In the genomic region with DNA sequence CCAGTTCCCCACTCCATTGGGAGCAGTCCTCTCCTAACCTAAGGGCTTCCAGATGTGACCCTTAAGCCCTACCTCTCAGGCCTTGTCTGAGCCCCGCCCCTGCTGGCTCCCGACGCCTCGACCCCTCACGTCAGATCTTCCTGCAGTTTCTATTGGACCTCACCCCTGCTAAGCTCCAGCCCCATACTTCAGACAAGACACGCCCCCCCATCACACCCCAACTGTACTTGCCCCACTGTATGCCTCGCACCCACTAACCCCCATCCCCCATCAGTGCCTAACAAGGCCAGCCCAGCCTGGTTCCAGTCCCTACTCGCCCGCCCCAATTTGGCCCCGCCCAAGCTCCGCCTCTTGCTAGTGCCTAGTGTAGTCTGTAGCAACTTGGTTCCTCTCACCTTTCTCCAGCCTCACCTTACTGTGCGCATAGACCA, we compare ENCODE assay signal across 8 mouse cellular contexts. TPM values are rescaled to one million over a fixed set of nuclear protein-coding genes. Genes with fewer than 3 reads are reported as not detected.
A peak's percentile ranks its signal among the peaks of the same experiment; 100 is the strongest.
DNase-seq lines count a peak whose midpoint lies in the region; ATAC-seq lines count a peak whose summit lies in the region.

No protein-coding gene starts in this region.

- peaks cover 81% of the 10 kb centered on the region for H3K27me3 ChIP-seq in heart, embryonic 10.5 days (ENCODE audit: insufficient read depth, poor library complexity, severe bottlenecking)
- H3K27me3 ChIP-seq in forebrain, embryonic 13.5 days, result peaks cover 38% of the 10 kb centered on the region
- peaks cover 9% of the 10 kb centered on the region; the same call in 1 of the 2 replicates for H3K27me3 ChIP-seq in intestine, embryonic 15.5 days (replicated peaks)
- peaks cover 32% of the 10 kb centered on the region for H3K27me3 ChIP-seq in liver, embryonic 16.5 days (ENCODE audit: control insufficient read depth, insufficient read depth, low read depth, low read length)
- no peaks in the 10 kb centered on the region for H3K27me3 ChIP-seq in neural tube, embryonic 11.5 days (ENCODE audit: control insufficient read depth, insufficient read depth, low read length)

- no peaks in the 10 kb centered on the region for H3K36me3 ChIP-seq in heart, embryonic 10.5 days
- H3K36me3 ChIP-seq in forebrain, embryonic 13.5 days (ENCODE audit: poor library complexity, severe bottlenecking), result no peaks in the 10 kb centered on the region
- no peaks in the 10 kb centered on the region for H3K36me3 ChIP-seq in intestine, embryonic 15.5 days
- no peaks in the 10 kb centered on the region for H3K36me3 ChIP-seq in liver, embryonic 16.5 days (ENCODE audit: control insufficient read depth, insufficient read depth)
- no peaks in the 10 kb centered on the region for H3K36me3 ChIP-seq in neural tube, embryonic 11.5 days (ENCODE audit: control insufficient read depth, insufficient read depth, low read length)

- H3K4me1 ChIP-seq in heart, embryonic 10.5 days, result peaks cover 27% of the 10 kb centered on the region
- H3K4me1 ChIP-seq in forebrain, embryonic 13.5 days, result peaks cover 26% of the 10 kb centered on the region
- peaks cover 11% of the 10 kb centered on the region; the same call in 1 of the 2 replicates for H3K4me1 ChIP-seq in intestine, embryonic 15.5 days (replicated peaks)
- H3K4me1 ChIP-seq in liver, embryonic 16.5 days (ENCODE audit: control insufficient read depth, low read depth, low read length), result peaks cover 7% of the 10 kb centered on the region
- H3K4me1 ChIP-seq in neural tube, embryonic 11.5 days (ENCODE audit: control insufficient read depth, insufficient read depth, low read length), result 0 out of 2 replicates have a peak, but pooled peaks cover 2% of the 10 kb centered on the region

- peak overlapping the region; percentile 17 for H3K27ac ChIP-seq in heart, embryonic 10.5 days
- H3K27ac ChIP-seq in forebrain, embryonic 13.5 days, result no peak overlapping the region
- no peak overlapping the region for H3K27ac ChIP-seq in intestine, embryonic 15.5 days
- no peak overlapping the region for H3K27ac ChIP-seq in liver, embryonic 16.5 days (ENCODE audit: low read length)
- no peak overlapping the region for H3K27ac ChIP-seq in neural tube, embryonic 11.5 days (ENCODE audit: low read depth, low read length)

- peak; percentile 91 for DNase-seq in heart, embryonic 10.5 days (ENCODE audit: low spot score)
- no peak for DNase-seq in heart, adult 8-10 months (ENCODE audit: low spot score)
- DNase-seq in adrenal gland, postnatal 25 days, result peak; percentile 78
- peak; percentile 66 for DNase-seq in neural tube, embryonic 11.5 days (ENCODE audit: low spot score)
- peak; percentile 60 for DNase-seq in yolk sac, embryonic 10.5 days (ENCODE audit: low spot score)

- peak; percentile 91 for ATAC-seq in forebrain, embryonic 13.5 days
- ATAC-seq in intestine, embryonic 15.5 days, result peak; percentile 89
- ATAC-seq in liver, embryonic 16.5 days (ENCODE audit: low read depth), result peak; percentile 68
- peak; percentile 75 for ATAC-seq in neural tube, embryonic 11.5 days (ENCODE audit: insufficient read depth, low FRiP score, low TSS enrichment)

- peak overlapping the region; percentile 45 for H3K9ac ChIP-seq in forebrain, embryonic 13.5 days
- H3K9ac ChIP-seq in intestine, embryonic 15.5 days, result no peak overlapping the region; the same call in 1 of the 2 replicates
- H3K9ac ChIP-seq in liver, embryonic 16.5 days (ENCODE audit: low read depth, low read length), result no peak overlapping the region
- no peak overlapping the region for H3K9ac ChIP-seq in neural tube, embryonic 11.5 days (ENCODE audit: low read length)

- under 1% methylated on average over 12 of the region's 12 CpGs for WGBS in heart, embryonic 10.5 days
- WGBS in forebrain, embryonic 13.5 days, result under 1% methylated on average over 12 of the region's 12 CpGs
- 1% methylated on average over 12 of the region's 12 CpGs for WGBS in intestine, embryonic 15.5 days
- 2% methylated on average over 12 of the region's 12 CpGs for WGBS in liver, embryonic 16.5 days (ENCODE audit: insufficient replicate concordance)
- WGBS in neural tube, embryonic 11.5 days, result 2% methylated on average over 12 of the region's 12 CpGs

- peak overlapping the region; percentile 71 for H3K4me2 ChIP-seq in forebrain, embryonic 13.5 days
- peak overlapping the region; percentile 86 for H3K4me2 ChIP-seq in intestine, embryonic 15.5 days (replicated peaks)
- peak overlapping the region; percentile 61 for H3K4me2 ChIP-seq in liver, embryonic 16.5 days (ENCODE audit: low read depth, low read length)
- peak overlapping the region; percentile 64 for H3K4me2 ChIP-seq in neural tube, embryonic 11.5 days (ENCODE audit: low read depth)

- H3K4me3 ChIP-seq in heart, embryonic 10.5 days, result peak overlapping the region; percentile 56
- peak overlapping the region; percentile 32 for H3K4me3 ChIP-seq in forebrain, embryonic 13.5 days
- peak overlapping the region; percentile 32 for H3K4me3 ChIP-seq in intestine, embryonic 15.5 days (replicated peaks)
- H3K4me3 ChIP-seq in liver, embryonic 16.5 days (ENCODE audit: low read depth, low read length), result peak overlapping the region; percentile 31
- H3K4me3 ChIP-seq in neural tube, embryonic 11.5 days (ENCODE audit: low read depth, low read length), result peak overlapping the region; percentile 31

- H3K9me3 ChIP-seq in heart, embryonic 10.5 days, result no peaks in the 10 kb centered on the region
- no peaks in the 10 kb centered on the region for H3K9me3 ChIP-seq in forebrain, embryonic 13.5 days (replicated peaks)
- no peaks in the 10 kb centered on the region for H3K9me3 ChIP-seq in intestine, embryonic 15.5 days
- no peaks in the 10 kb centered on the region for H3K9me3 ChIP-seq in liver, embryonic 16.5 days (replicated peaks; ENCODE audit: control insufficient read depth, low read length)
- H3K9me3 ChIP-seq in neural tube, embryonic 11.5 days (ENCODE audit: control insufficient read depth, low read length), result no peaks in the 10 kb centered on the region

RNA-seq across cellular contexts. Expression of gene Kcnq4, which starts 32.3 kb away (rescaled TPM):
- 1.1 and 1.7 TPM in 2 replicates for polyA plus RNA-seq in heart, embryonic 10.5 days (2016; fragmentation: Nextera tagmentation; extraction: Ambion mirVana)
- total RNA-seq in heart, adult 8-10 months (2022), result 1 to 10 TPM; 1.6 to 2.4 (median 2.2) TPM
- total RNA-seq in adrenal gland, postnatal 25 days (2021), result 1.5 and 2.0 TPM in 2 replicates
- polyA plus RNA-seq in forebrain, embryonic 13.5 days (2015; fragmentation: Nextera tagmentation; extraction: Ambion mirVana), result 3.4 and 4.0 TPM in 2 replicates
- polyA plus RNA-seq in intestine, embryonic 15.5 days (2015; fragmentation: Nextera tagmentation; extraction: Ambion mirVana), result 2.2 and 2.3 TPM in 2 replicates
- 0.05 and 0.14 TPM in 2 replicates for polyA plus RNA-seq in liver, embryonic 16.5 days (2015; fragmentation: Nextera tagmentation; extraction: Ambion mirVana)
- polyA plus RNA-seq in neural tube, embryonic 11.5 days (2014; fragmentation: Nextera tagmentation; extraction: Ambion mirVana), result 2.9 and 3.3 TPM in 2 replicates

RNA-seq across cellular contexts. Expression of gene Cited4, which starts 49.8 kb away (rescaled TPM):
- 47.3 and 47.5 TPM in 2 replicates for polyA plus RNA-seq in heart, embryonic 10.5 days (2016; fragmentation: Nextera tagmentation; extraction: Ambion mirVana)
- total RNA-seq in heart, adult 8-10 months (2022), result 10 to 100 TPM; 26.2 to 42.1 (median 32.5) TPM
- total RNA-seq in adrenal gland, postnatal 25 days (2021), result 61.7 and 80.0 TPM in 2 replicates
- 0.44 and 0.84 TPM in 2 replicates for polyA plus RNA-seq in forebrain, embryonic 13.5 days (2015; fragmentation: Nextera tagmentation; extraction: Ambion mirVana)
- 2.4 and 2.8 TPM in 2 replicates for polyA plus RNA-seq in intestine, embryonic 15.5 days (2015; fragmentation: Nextera tagmentation; extraction: Ambion mirVana)
- polyA plus RNA-seq in liver, embryonic 16.5 days (2015; fragmentation: Nextera tagmentation; extraction: Ambion mirVana), result 44.1 and 44.3 TPM in 2 replicates
- 6.4 and 7.3 TPM in 2 replicates for polyA plus RNA-seq in neural tube, embryonic 11.5 days (2014; fragmentation: Nextera tagmentation; extraction: Ambion mirVana)
